Mouse (Mus musculus) limb, embryonic 11.5 days (tissue): ENCODE measurements at regions not wholly inside any gene's neighbourhood (a gene's known extent, or its start where the extent isn't known, plus 50 kb on each side); places are given as distances from the start of the nearest gene placed in this dataset.

Experiments used
- ATAC-seq: fragments of 200-750 bp; cut with Nextera tagmentation; 2 replicates; pipeline ENCODE4 v1.8.0; 2017; ENCODE audit warnings: low read depth; ENCODE audit not compliant: insufficient number of reproducible peaks, low FRiP score, low TSS enrichment
- DNase-seq: peaks from one replicate; pipeline ENCODE4 v3.0.0-alpha.2; 2015; ENCODE audit warnings: low spot score
- H3K27ac ChIP-seq: fragments of 300-500 bp; sonication (generic); replicated peaks from 2 replicates; pipeline ENCODE4 v1.5.1; 2014; ENCODE audit warnings: low read depth, mild to moderate bottlenecking, low read length
- H3K27me3 ChIP-seq: fragments of 300-500 bp; sonication (generic); 2 replicates; pipeline ENCODE4 v1.6.1; 2014; ENCODE audit warnings: mild to moderate bottlenecking, low read length, mixed read lengths; ENCODE audit not compliant: control insufficient read depth, insufficient read depth
- H3K36me3 ChIP-seq: fragments of 300-500 bp; sonication (generic); 2 replicates; pipeline ENCODE4 v1.6.1; 2014; ENCODE audit warnings: mild to moderate bottlenecking, low read length, moderate library complexity, mixed read lengths; ENCODE audit not compliant: control insufficient read depth, insufficient read depth
- H3K4me1 ChIP-seq: fragments of 300-500 bp; sonication (generic); 2 replicates; pipeline ENCODE4 v1.6.1; 2014; ENCODE audit warnings: low read length, mixed read lengths; ENCODE audit not compliant: control insufficient read depth, insufficient read depth
- H3K4me2 ChIP-seq: fragments of 300-500 bp; sonication (generic); 2 replicates; pipeline ENCODE4 v1.6.1; 2014; ENCODE audit warnings: low read depth, mild to moderate bottlenecking, moderate library complexity; ENCODE audit not compliant: severe bottlenecking
- H3K4me3 ChIP-seq: fragments of 300-500 bp; sonication (generic); 2 replicates; pipeline ENCODE4 v1.5.1; 2014; ENCODE audit warnings: low read depth, low read length
- H3K9ac ChIP-seq: fragments of 300-500 bp; sonication (generic); 2 replicates; pipeline ENCODE4 v1.6.1; 2014; ENCODE audit warnings: mild to moderate bottlenecking, low read length
- H3K9me3 ChIP-seq: fragments of 300-500 bp; sonication (generic); 2 replicates; pipeline ENCODE4 v1.6.1; 2016; ENCODE audit warnings: low read length; ENCODE audit not compliant: control insufficient read depth
- WGBS: fragments of 180-500 bp; shearing (Covaris S2); extraction: QIAGEN DNeasy Blood & Tissue Kit; methylation state at CpG from one replicate; pipeline ENCODE4 v1.1.7; 2014; 5-methylcytosine and 5-hydroxymethylcytosine counted together

- WGBS, result 93% methylated on average over 4 of the region's 4 CpGs
- ATAC-seq (no peak), DNase-seq (no peak)
- Histone ChIP-seq H3K4me1 (0 out of 2 replicates have a peak, but pooled peaks cover 2% of the 10 kb centered on the region), H3K27ac (no peak overlapping the region), H3K36me3 (no peaks in the 10 kb centered on the region), H3K9me3 (no peaks in the 10 kb centered on the region), H3K4me2 (no peak overlapping the region), H3K4me3 (no peak overlapping the region), H3K27me3 (no peaks in the 10 kb centered on the region), H3K9ac (no peak overlapping the region)
Measured at GRCm38 (mm10) chr2:79059944-79060238, 192.0 kb downstream of the Ube2e3 start.

- DNase-seq (no peak), ATAC-seq (no peak)
- Histone ChIP-seq H3K4me3 (no peak overlapping the region), H3K27ac (no peak overlapping the region), H3K36me3 (no peaks in the 10 kb centered on the region), H3K9me3 (no peaks in the 10 kb centered on the region), H3K27me3 (no peaks in the 10 kb centered on the region), H3K4me2 (no peak overlapping the region), H3K4me1 (0 out of 2 replicates have a peak, but pooled peaks cover 2% of the 10 kb centered on the region), H3K9ac (no peak overlapping the region)
- 86% methylated on average over 7 of the region's 7 CpGs for WGBS
Measured at GRCm38 (mm10) chr2:79060320-79060719, 192.4 kb downstream of the Ube2e3 start.

- Histone ChIP-seq H3K4me1 (0 out of 2 replicates have a peak, but pooled peaks cover 2% of the 10 kb centered on the region), H3K9ac (no peak overlapping the region), H3K27me3 (no peaks in the 10 kb centered on the region), H3K27ac (no peak overlapping the region), H3K36me3 (no peaks in the 10 kb centered on the region), H3K4me2 (no peak overlapping the region), H3K9me3 (no peaks in the 10 kb centered on the region), H3K4me3 (no peak overlapping the region)
- DNase-seq, result no peak
- 83% methylated on average over 4 of the region's 4 CpGs for WGBS
- no peak for ATAC-seq
Measured at GRCm38 (mm10) chr2:79061645-79062044, 193.6 kb upstream of the Itga4 start.

GRCm38 (mm10) chr2:79062196-79062636 lies 193.0 kb upstream of the Itga4 start:
- WGBS, result 36% methylated on average over 6 of the region's 6 CpGs
- no peak for DNase-seq
- no peaks in the 10 kb centered on the region for H3K9me3 ChIP-seq

DNA sequence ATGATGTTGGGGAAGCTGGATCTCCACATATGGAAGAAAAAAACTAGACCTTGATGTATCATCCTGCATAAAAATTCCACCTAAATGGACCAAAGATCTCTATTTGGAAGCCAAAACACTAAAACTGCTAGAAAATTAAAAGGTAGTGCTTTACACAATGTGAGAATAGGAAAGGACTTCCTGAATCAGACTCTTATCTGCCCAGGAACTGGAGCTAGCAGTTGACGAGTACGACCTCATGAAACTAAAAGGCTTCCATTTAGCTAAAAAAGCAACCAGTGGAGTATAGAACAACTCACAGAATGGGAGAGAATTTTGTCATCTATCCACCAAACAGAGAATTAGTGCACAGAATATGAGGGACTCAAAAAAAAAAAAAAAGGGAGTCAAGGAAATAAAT lies 191.6 kb upstream of the Itga4 start:
- Histone ChIP-seq H3K9ac (no peak overlapping the region), H3K36me3 (no peaks in the 10 kb centered on the region), H3K9me3 (no peaks in the 10 kb centered on the region), H3K4me3 (no peak overlapping the region), H3K4me1 (0 out of 2 replicates have a peak, but pooled peaks cover 2% of the 10 kb centered on the region), H3K4me2 (no peak overlapping the region), H3K27ac (no peak overlapping the region), H3K27me3 (no peaks in the 10 kb centered on the region)
- ATAC-seq, result no peak
- 89% methylated on average over 2 of the region's 2 CpGs for WGBS
- DNase-seq, result no peak

More at GRCm38 (mm10) chr2:79062196-79062636, 193.0 kb upstream of the Itga4 start:
- H3K4me3 ChIP-seq, result no peak overlapping the region
- no peak overlapping the region for H3K9ac ChIP-seq
- H3K4me1 ChIP-seq, result 0 out of 2 replicates have a peak, but pooled peaks cover 2% of the 10 kb centered on the region
- H3K27me3 ChIP-seq, result no peaks in the 10 kb centered on the region
- H3K36me3 ChIP-seq, result no peaks in the 10 kb centered on the region
- no peak overlapping the region for H3K4me2 ChIP-seq
- ATAC-seq, result no peak
- H3K27ac ChIP-seq, result no peak overlapping the region

GRCm38 (mm10) chr2:79065321-79065720 lies 189.9 kb upstream of the Itga4 start:
- DNase-seq (no peak), ATAC-seq (no peak)
- Histone ChIP-seq H3K4me2 (no peak overlapping the region), H3K27me3 (no peaks in the 10 kb centered on the region), H3K36me3 (no peaks in the 10 kb centered on the region), H3K27ac (no peak overlapping the region), H3K4me3 (no peak overlapping the region), H3K9me3 (no peaks in the 10 kb centered on the region), H3K4me1 (0 out of 2 replicates have a peak, but pooled peaks cover 2% of the 10 kb centered on the region), H3K9ac (no peak overlapping the region)
- 85% methylated on average over 1 of the region's 1 CpGs for WGBS

GRCm38 (mm10) chr2:79076115-79076514 lies 179.1 kb upstream of the Itga4 start:
- no peak for ATAC-seq
- H3K27me3 ChIP-seq, result no peaks in the 10 kb centered on the region
- H3K9me3 ChIP-seq, result no peaks in the 10 kb centered on the region
- no peak overlapping the region for H3K4me3 ChIP-seq
- H3K9ac ChIP-seq, result no peak overlapping the region
- no peaks in the 10 kb centered on the region for H3K36me3 ChIP-seq
- no peaks in the 10 kb centered on the region for H3K4me1 ChIP-seq
- WGBS, result 68% methylated on average over 2 of the region's 2 CpGs
- H3K4me2 ChIP-seq, result no peak overlapping the region
- no peak overlapping the region for H3K27ac ChIP-seq
- DNase-seq, result no peak

GRCm38 (mm10) chr2:79078836-79079394 lies 176.3 kb upstream of the Itga4 start:
- Histone ChIP-seq H3K4me3 (no peak overlapping the region), H3K4me1 (no peaks in the 10 kb centered on the region), H3K27ac (no peak overlapping the region), H3K27me3 (no peaks in the 10 kb centered on the region), H3K4me2 (no peak overlapping the region), H3K9me3 (no peaks in the 10 kb centered on the region), H3K36me3 (no peaks in the 10 kb centered on the region), H3K9ac (no peak overlapping the region)
- WGBS, result 68% methylated on average over 5 of the region's 5 CpGs
- no peak for DNase-seq
- no peak for ATAC-seq

DNA sequence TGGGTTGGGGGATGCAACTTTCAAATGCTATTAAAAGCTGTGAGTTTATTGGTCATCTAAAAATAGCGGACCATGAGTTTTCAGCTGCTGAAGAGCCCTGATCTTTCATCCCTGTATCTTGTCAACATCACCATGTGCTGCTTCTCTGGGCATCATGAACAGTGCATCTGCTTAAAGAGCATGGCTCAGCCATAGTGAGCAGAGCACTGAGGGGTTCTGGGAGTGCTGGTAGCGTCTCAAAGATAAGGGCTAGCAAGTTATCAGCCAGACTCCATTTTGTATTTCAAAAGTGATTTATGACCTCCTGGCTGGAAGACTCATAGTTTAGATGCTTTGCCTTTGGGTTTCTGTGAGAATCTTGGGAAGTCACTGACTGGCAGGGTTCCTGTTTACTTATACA lies 173.5 kb upstream of the Itga4 start:
- no peaks in the 10 kb centered on the region for H3K27me3 ChIP-seq
- no peak overlapping the region for H3K9ac ChIP-seq
- no peak overlapping the region for H3K4me3 ChIP-seq
- DNase-seq (no peak), ATAC-seq (no peak)
- no peaks in the 10 kb centered on the region for H3K9me3 ChIP-seq
- 82% methylated on average over 2 of the region's 2 CpGs for WGBS
- no peaks in the 10 kb centered on the region for H3K36me3 ChIP-seq
- no peak overlapping the region for H3K27ac ChIP-seq
- H3K4me1 ChIP-seq, result no peaks in the 10 kb centered on the region
- H3K4me2 ChIP-seq, result no peak overlapping the region
